11 mouse cellular contexts compared by ENCODE assay signal in the genomic region with DNA sequence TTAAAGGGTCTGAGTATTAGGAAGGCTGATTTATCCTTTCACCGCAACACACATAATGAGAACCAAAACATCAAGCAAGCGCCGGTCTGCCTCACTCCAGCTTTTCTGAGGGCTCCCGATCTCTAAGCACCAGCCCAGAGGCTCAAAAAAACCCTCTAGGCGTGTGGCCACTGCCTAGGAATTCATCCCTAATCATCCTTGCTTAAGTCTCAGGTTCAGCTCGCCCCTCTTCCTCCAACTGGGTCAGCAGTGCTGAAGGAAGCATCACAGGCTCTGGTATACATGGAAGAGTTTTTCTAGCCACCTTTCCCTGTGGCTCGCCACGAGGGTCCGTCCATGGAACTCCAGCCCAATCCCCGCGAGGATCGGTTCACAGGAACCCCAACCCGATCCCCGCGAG. TPM values are rescaled to one million over a fixed set of nuclear protein-coding genes. Genes with fewer than 3 reads are reported as not detected.
DNase-seq lines count a peak whose midpoint lies in the region; ATAC-seq lines count a peak whose summit lies in the region.
"Had no signal": no experiment of that assay in that cellular context is flagged by ENCODE, and none has a peak within 500 bp of the region (broad histone marks: within the 10 kb centered on the region; RNA-seq: fewer than 3 reads in every experiment).

No protein-coding gene starts in this region.

- peaks cover 25% of the 10 kb centered on the region for H3K9me3 ChIP-seq in kidney, embryonic 16.5 days (ENCODE audit: low read length)
- H3K9me3 ChIP-seq in forebrain, embryonic 12.5 days = peaks cover 16% of the 10 kb centered on the region; the same call in 1 of the 2 replicates
- H3K9me3 ChIP-seq in limb, embryonic 11.5 days (ENCODE audit: control insufficient read depth, low read length) = peaks cover 8% of the 10 kb centered on the region; the same call in 1 of the 2 replicates
- H3K9me3 ChIP-seq in neural tube, embryonic 15.5 days (replicated peaks) = no peaks in the 10 kb centered on the region

- H3K4me1 ChIP-seq in kidney, embryonic 16.5 days (ENCODE audit: insufficient read depth, low read length) = peaks cover 15% of the 10 kb centered on the region
- H3K4me1 ChIP-seq in forebrain, embryonic 12.5 days = no peaks in the 10 kb centered on the region
- H3K4me1 ChIP-seq in limb, embryonic 11.5 days (ENCODE audit: control insufficient read depth, insufficient read depth, low read length) = peaks cover 7% of the 10 kb centered on the region
- H3K4me1 ChIP-seq in neural tube, embryonic 15.5 days = peaks cover 12% of the 10 kb centered on the region

- no peak overlapping the region for H3K27ac ChIP-seq in kidney, embryonic 16.5 days (ENCODE audit: low read length)
- H3K27ac ChIP-seq in forebrain, embryonic 12.5 days = no peak overlapping the region
- H3K27ac ChIP-seq in limb, embryonic 11.5 days (replicated peaks; ENCODE audit: low read depth, low read length) = no peak overlapping the region
- H3K27ac ChIP-seq in neural tube, embryonic 15.5 days (replicated peaks) = no peak overlapping the region

- no peaks in the 10 kb centered on the region for H3K27me3 ChIP-seq in kidney, embryonic 16.5 days (ENCODE audit: insufficient read depth, low read length)
- peaks cover 5% of the 10 kb centered on the region; the same call in 1 of the 2 replicates for H3K27me3 ChIP-seq in forebrain, embryonic 12.5 days
- H3K27me3 ChIP-seq in limb, embryonic 11.5 days (ENCODE audit: control insufficient read depth, insufficient read depth, low read length) = no peaks in the 10 kb centered on the region
- H3K27me3 ChIP-seq in neural tube, embryonic 15.5 days (replicated peaks) = no peaks in the 10 kb centered on the region

- ATAC-seq in kidney, embryonic 16.5 days (ENCODE audit: low FRiP score, low TSS enrichment) = no peak
- no peak for ATAC-seq in forebrain, embryonic 12.5 days (ENCODE audit: low FRiP score)
- no peak for ATAC-seq in limb, embryonic 11.5 days (ENCODE audit: insufficient number of reproducible peaks, low FRiP score, low TSS enrichment, low read depth)
- ATAC-seq in neural tube, embryonic 15.5 days (ENCODE audit: low FRiP score) = no peak

- 51% methylated on average over 15 of the region's 15 CpGs for WGBS in kidney, embryonic 16.5 days
- 55% methylated on average over 15 of the region's 15 CpGs for WGBS in forebrain, embryonic 12.5 days
- WGBS in limb, embryonic 11.5 days = 53% methylated on average over 15 of the region's 15 CpGs
- 53% methylated on average over 15 of the region's 15 CpGs for WGBS in neural tube, embryonic 15.5 days

- no peak for DNase-seq in kidney, postnatal 10 days
- no peak for DNase-seq in limb, embryonic 11.5 days (ENCODE audit: low spot score)
- DNase-seq in right cerebral cortex, postnatal 36 days (ENCODE audit: low spot score in 2 of 2) = no peak
- DNase-seq in layer of hippocampus, postnatal 25 days (ENCODE audit: extremely low spot score in 1 of 2, low spot score in 1 of 2) = no peak
- DNase-seq in right cerebral cortex, adult 18-20 months = no peak
- DNase-seq: kidney, postnatal 25 days; thymus, postnatal 36 days had no signal

- H3K4me3 ChIP-seq in kidney, embryonic 16.5 days (ENCODE audit: low read length) = peak overlapping the region; percentile 64
- peak overlapping the region; percentile 33 for H3K4me3 ChIP-seq in forebrain, embryonic 12.5 days (replicated peaks)
- peak overlapping the region; percentile 49 for H3K4me3 ChIP-seq in limb, embryonic 11.5 days (ENCODE audit: low read depth, low read length)
- H3K4me3 ChIP-seq in neural tube, embryonic 15.5 days (replicated peaks) = peak overlapping the region; percentile 34

- H3K36me3 ChIP-seq in kidney, embryonic 16.5 days (ENCODE audit: insufficient read depth, low read length) = no peaks in the 10 kb centered on the region
- no peaks in the 10 kb centered on the region for H3K36me3 ChIP-seq in forebrain, embryonic 12.5 days (replicated peaks)
- no peaks in the 10 kb centered on the region for H3K36me3 ChIP-seq in limb, embryonic 11.5 days (ENCODE audit: control insufficient read depth, insufficient read depth, low read length)
- no peaks in the 10 kb centered on the region for H3K36me3 ChIP-seq in neural tube, embryonic 15.5 days

- peak overlapping the region; percentile 65 for H3K4me2 ChIP-seq in kidney, embryonic 16.5 days (replicated peaks; ENCODE audit: low read depth, low read length)
- peak overlapping the region; percentile 56 for H3K4me2 ChIP-seq in forebrain, embryonic 12.5 days
- H3K4me2 ChIP-seq in limb, embryonic 11.5 days (ENCODE audit: low read depth, severe bottlenecking) = peak overlapping the region; percentile 69
- H3K4me2 ChIP-seq in neural tube, embryonic 15.5 days = peak overlapping the region; percentile 59

- peak overlapping the region; percentile 69 for H3K9ac ChIP-seq in kidney, embryonic 16.5 days (replicated peaks; ENCODE audit: low read length)
- H3K9ac ChIP-seq in forebrain, embryonic 12.5 days = no peak overlapping the region
- H3K9ac ChIP-seq in limb, embryonic 11.5 days (ENCODE audit: low read length) = peak overlapping the region; percentile 62
- 0 out of 2 replicates have a peak overlapping the region, but pooled peaks have one; percentile 26 for H3K9ac ChIP-seq in neural tube, embryonic 15.5 days (replicated peaks)

RNA-seq across cellular contexts. Expression of gene Slc38a4, which starts 1.6 kb away (rescaled TPM):
- polyA plus RNA-seq in kidney, embryonic 16.5 days (2015; fragmentation: Nextera tagmentation; extraction: Ambion mirVana) = 74.2 and 77.9 TPM in 2 replicates
- 8.8 and 14.1 TPM in 2 replicates for polyA plus RNA-seq in forebrain, embryonic 12.5 days (2016; fragmentation: Nextera tagmentation; extraction: Ambion mirVana)
- polyA plus RNA-seq in limb, embryonic 11.5 days (2014; fragmentation: Nextera tagmentation; extraction: Ambion mirVana) = 73.8 and 75.6 TPM in 2 replicates
- polyA plus RNA-seq in neural tube, embryonic 15.5 days (2015; fragmentation: Nextera tagmentation; extraction: Ambion mirVana) = 5.0 and 11.7 TPM in 2 replicates
- under 1 TPM; 0.77 to 0.91 TPM for total RNA-seq in layer of hippocampus, postnatal 25 days (2021)
- total RNA-seq: neutrophil, adult 5-6 weeks had no signal
